Mouse (Mus musculus) CH12.LX (cell line): ENCODE data around the gene Armh2.

Experiments
- CTCF ChIP-seq, 2 experiments: IDR thresholded peaks in 1 of 2; conservative IDR thresholded peaks in 1 of 2; 2 replicates each; pipeline ENCODE4 v1.5.1; 2011 to 2012; ENCODE audit warnings: low read depth in 2 of 2, low read length in 2 of 2, improper control_type of control experiment in 1 of 2, inconsistent platforms in 1 of 2, mild to moderate bottlenecking in 1 of 2, moderate library complexity in 1 of 2
- E2F4 ChIP-seq: IDR thresholded peaks from 2 replicates; pipeline ENCODE4 v1.6.1; 2011; ENCODE audit warnings: low read depth, low read length, improper control_type of control experiment; ENCODE audit not compliant: insufficient replicate concordance
- EP300 ChIP-seq: IDR thresholded peaks from 2 replicates; pipeline ENCODE4 v1.6.1; 2011; ENCODE audit warnings: low read length, improper control_type of control experiment
- ETS1 ChIP-seq: conservative IDR thresholded peaks from 2 replicates; pipeline ENCODE4 v1.6.1; 2012; ENCODE audit warnings: low read depth, mild to moderate bottlenecking, inconsistent platforms, low read length, improper control_type of control experiment, moderate library complexity
- POLR2A ChIP-seq: IDR thresholded peaks from 2 replicates; pipeline ENCODE4 v1.6.1; 2011; ENCODE audit warnings: low read depth, mild to moderate bottlenecking, improper control_type of control experiment, low read length
- RCOR1 ChIP-seq: conservative IDR thresholded peaks from 2 replicates; pipeline ENCODE4 v1.6.1; 2012; ENCODE audit warnings: low read depth, mild to moderate bottlenecking, inconsistent platforms, low read length, improper control_type of control experiment
- TBP ChIP-seq: conservative IDR thresholded peaks from 2 replicates; pipeline ENCODE4 v1.6.1; 2011; ENCODE audit warnings: low read depth, low read length, improper control_type of control experiment
- USF1 ChIP-seq: IDR thresholded peaks from 2 replicates; pipeline ENCODE4 v1.6.1; 2014; ENCODE audit warnings: low read depth, mild to moderate bottlenecking, inconsistent platforms, low read length, improper control_type of control experiment
- ZC3H11A ChIP-seq: IDR thresholded peaks from 2 replicates; pipeline ENCODE4 v1.6.1; 2012; ENCODE audit warnings: low read depth, mild to moderate bottlenecking, inconsistent platforms, low read length, improper control_type of control experiment
- ZMIZ1 ChIP-seq: IDR thresholded peaks from 2 replicates; pipeline ENCODE4 v1.6.1; 2012; ENCODE audit warnings: low read depth, mild to moderate bottlenecking, inconsistent platforms, low read length, improper control_type of control experiment
- ZNF384 ChIP-seq: IDR thresholded peaks from 2 replicates; pipeline ENCODE4 v1.6.1; 2012; ENCODE audit warnings: low read depth, low read length, improper control_type of control experiment, inconsistent platforms

DNA sequence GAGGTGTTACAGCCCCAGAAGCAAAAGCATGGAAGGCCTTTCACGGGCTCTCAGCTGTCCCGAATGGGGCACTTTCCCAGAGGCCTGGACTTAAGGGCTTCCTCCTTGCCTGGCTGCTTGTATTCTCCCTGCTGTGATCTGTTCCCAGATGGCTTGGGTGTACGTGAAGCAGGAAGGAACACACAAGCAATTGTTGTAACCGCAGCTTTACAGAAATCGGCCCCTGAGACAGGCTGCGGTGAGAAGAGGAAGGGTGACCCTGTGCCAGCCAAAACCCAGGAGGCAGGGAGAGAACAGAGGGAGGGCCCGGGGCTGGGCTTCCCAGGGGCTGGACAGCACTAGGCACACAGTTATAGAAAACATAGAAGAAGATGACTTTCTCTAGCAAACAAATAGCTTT, 30.1 kb upstream of the Armh2 start:
- no peak for TF ChIP-seq POLR2A
- TF ChIP-seq RCOR1, result no peak
- no peak for TF ChIP-seq CTCF (conservative IDR thresholded peaks at IDR 0.05 in 1 of 2, IDR thresholded peaks at IDR 0.05 in 1 of 2; ENCODE audit: low read depth in 2 of 2, low read length in 2 of 2)
- no peak for TF ChIP-seq ZMIZ1
- TF ChIP-seq ZC3H11A, result no peak
- TF ChIP-seq ETS1, result no peak
- TF ChIP-seq EP300, result no peak
- no peak for TF ChIP-seq E2F4
- TF ChIP-seq ZNF384, result no peak
- TF ChIP-seq USF1, result no peak
- TF ChIP-seq TBP, result no peak
